Mouse (Mus musculus) urinary bladder, postnatal 25 days (tissue): ENCODE results near the gene Smc1b.

Experiments
- DNase-seq: peaks from one replicate; pipeline ENCODE4 v3.0.0; 2022; ENCODE audit warnings: low spot score

Gene Smc1b

DNA sequence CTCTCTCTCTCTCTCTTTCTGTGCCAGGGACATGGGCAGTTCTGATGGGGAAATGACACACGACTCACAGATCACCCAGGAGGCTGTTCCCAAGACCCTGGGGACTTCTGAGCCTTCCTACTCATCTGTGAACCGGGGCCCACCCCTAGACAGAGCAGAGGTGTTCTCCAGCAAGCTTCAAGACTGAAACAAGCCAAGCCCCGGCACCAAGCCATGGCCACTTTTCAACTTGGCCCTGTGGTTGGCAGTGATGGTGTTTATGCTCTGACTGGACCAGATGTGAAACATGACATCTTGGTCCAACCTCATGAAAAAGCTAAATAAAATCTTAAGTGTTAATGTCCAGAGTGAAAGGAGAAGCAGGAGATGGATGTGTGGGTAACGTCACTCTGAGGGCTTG is 109.6 kb downstream of the Smc1b start:
- DNase-seq: no peak

GRCm38 (mm10) chr15:85016951-85017664 is 114.7 kb downstream of the Smc1b start, which contains the start of gene Upk3a:
Gene Upk3a (plus strand): TSS chr15:85017141.
- DNase-seq: peak; percentile 62

GRCm38 (mm10) chr15:85015771-85016170 is 116.0 kb downstream of the Smc1b start:
- DNase-seq: no peak
